ENCODE assay signal across 26 mouse cellular contexts in the genomic region with DNA sequence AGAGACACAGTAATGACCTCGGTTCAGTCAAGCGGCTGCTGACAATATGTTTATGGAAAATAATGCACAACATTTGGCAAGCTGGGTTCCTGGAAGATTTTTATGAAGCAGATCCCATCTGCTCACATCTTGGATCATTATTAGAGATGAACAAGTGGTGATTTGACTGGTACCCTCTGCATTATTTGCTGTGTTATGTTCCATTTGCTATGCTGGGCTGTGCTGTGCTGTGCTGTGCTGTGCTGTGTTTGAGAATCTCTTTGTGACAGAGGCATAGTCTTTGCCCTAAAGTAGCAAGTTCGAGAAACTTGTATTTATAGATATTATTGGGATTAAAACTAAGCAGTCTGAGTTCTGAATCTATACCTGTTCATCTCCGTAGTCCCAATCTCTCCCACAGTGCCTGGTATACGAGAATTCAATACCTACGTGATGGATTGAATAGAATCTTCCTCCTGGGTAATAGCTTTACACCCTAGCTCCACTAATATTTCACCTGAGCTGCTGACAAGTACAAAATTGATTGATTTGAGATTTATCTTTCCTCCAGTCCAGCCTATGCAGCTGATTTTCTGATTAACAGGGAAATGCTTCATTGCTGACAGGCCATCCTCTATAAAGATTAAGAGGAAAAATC. TPM values are rescaled to one million over a fixed set of nuclear protein-coding genes. Genes with fewer than 3 reads are reported as not detected.
DNase-seq lines count a peak whose midpoint lies in the region; ATAC-seq and TF ChIP-seq lines count a peak whose summit lies in the region.
"Had no signal": no experiment of that assay in that cellular context is flagged by ENCODE, and none has a peak within 500 bp of the region (broad histone marks: within the 10 kb centered on the region; RNA-seq: fewer than 3 reads in every experiment).

No protein-coding gene starts in this region.

- ATAC-seq in forebrain, embryonic 13.5 days = 0 out of 2 replicates have a peak, but pooled peaks have one; percentile 43
- ATAC-seq in hindbrain, embryonic 14.5 days (ENCODE audit: low FRiP score) = peak; percentile 44; the same call in 1 of the 2 replicates
- no peak for ATAC-seq in hindbrain, embryonic 12.5 days (ENCODE audit: low FRiP score)
- 0 out of 2 replicates have a peak, but pooled peaks have one; percentile 45 for ATAC-seq in hindbrain, postnatal 0 days
- ATAC-seq in neural tube, embryonic 14.5 days (ENCODE audit: low read depth) = peak; percentile 59
- ATAC-seq: CD4-positive, CD25-positive, alpha-beta regulatory T cell, adult 4 months; intestine, embryonic 15.5 days; liver, embryonic 12.5 days; liver, postnatal 0 days had no signal

- H3K27me3 ChIP-seq in forebrain, embryonic 13.5 days = no peaks in the 10 kb centered on the region
- no peaks in the 10 kb centered on the region for H3K27me3 ChIP-seq in forebrain, embryonic 10.5 days (ENCODE audit: poor library complexity, severe bottlenecking)
- no peaks in the 10 kb centered on the region for H3K27me3 ChIP-seq in hindbrain, embryonic 14.5 days (ENCODE audit: control insufficient read depth, insufficient read depth, low read length)
- no peaks in the 10 kb centered on the region for H3K27me3 ChIP-seq in hindbrain, embryonic 12.5 days
- H3K27me3 ChIP-seq in hindbrain, postnatal 0 days (ENCODE audit: insufficient read depth, low read length) = no peaks in the 10 kb centered on the region
- H3K27me3 ChIP-seq in neural tube, embryonic 14.5 days (ENCODE audit: control insufficient read depth, insufficient read depth, low read length) = no peaks in the 10 kb centered on the region
- H3K27me3 ChIP-seq: hindbrain, embryonic 15.5 days; intestine, embryonic 15.5 days; liver, embryonic 12.5 days; megakaryocyte, embryonic 14.5 days; midbrain, embryonic 12.5 days had no signal

- no peak for DNase-seq in forebrain, embryonic 10.5 days (ENCODE audit: extremely low spot score, low spot score)
- peak; percentile 29 for DNase-seq in hindbrain, embryonic 14.5 days (ENCODE audit: low spot score)
- DNase-seq in hindbrain, postnatal 0 days (ENCODE audit: low spot score) = no peak
- DNase-seq in T-cell, adult 2 months (ENCODE audit: low spot score) = no peak
- DNase-seq: adrenal gland, postnatal 25 days; gastrocnemius, postnatal 14 days; heart, postnatal 14 days; kidney, adult 8-10 months; kidney, postnatal 10 days; layer of hippocampus, postnatal 36 days; left cerebral cortex, postnatal 4 days; liver, postnatal 0 days; lung, postnatal 4 days; retina, postnatal 1 day; right cerebral cortex, postnatal 14 days; thymus, postnatal 4 days had no signal

- H3K4me2 ChIP-seq in forebrain, embryonic 13.5 days = no peak overlapping the region
- H3K4me2 ChIP-seq in hindbrain, embryonic 14.5 days (replicated peaks) = no peak overlapping the region
- H3K4me2 ChIP-seq in hindbrain, embryonic 12.5 days (replicated peaks) = no peak overlapping the region
- no peak overlapping the region for H3K4me2 ChIP-seq in hindbrain, postnatal 0 days (ENCODE audit: low read depth, low read length)
- no peak overlapping the region for H3K4me2 ChIP-seq in neural tube, embryonic 14.5 days (ENCODE audit: low read depth, low read length)
- H3K4me2 ChIP-seq: hindbrain, embryonic 15.5 days; intestine, embryonic 15.5 days; liver, embryonic 12.5 days; midbrain, embryonic 12.5 days had no signal

- H3K4me1 ChIP-seq in forebrain, embryonic 13.5 days = no peaks in the 10 kb centered on the region
- H3K4me1 ChIP-seq in forebrain, embryonic 10.5 days = no peaks in the 10 kb centered on the region
- H3K4me1 ChIP-seq in hindbrain, embryonic 14.5 days (replicated peaks; ENCODE audit: control insufficient read depth, insufficient read depth, low read length) = no peaks in the 10 kb centered on the region
- no peaks in the 10 kb centered on the region for H3K4me1 ChIP-seq in hindbrain, embryonic 12.5 days
- H3K4me1 ChIP-seq in hindbrain, postnatal 0 days (ENCODE audit: insufficient read depth, low read length) = no peaks in the 10 kb centered on the region
- no peaks in the 10 kb centered on the region for H3K4me1 ChIP-seq in neural tube, embryonic 14.5 days (ENCODE audit: control insufficient read depth, insufficient read depth, low read length)
- H3K4me1 ChIP-seq: hindbrain, embryonic 15.5 days; intestine, embryonic 15.5 days; liver, embryonic 12.5 days; megakaryocyte, embryonic 14.5 days; midbrain, embryonic 12.5 days had no signal

- no peak overlapping the region for H3K9ac ChIP-seq in forebrain, embryonic 13.5 days
- no peak overlapping the region for H3K9ac ChIP-seq in hindbrain, embryonic 14.5 days
- H3K9ac ChIP-seq in hindbrain, embryonic 12.5 days = no peak overlapping the region
- no peak overlapping the region for H3K9ac ChIP-seq in hindbrain, postnatal 0 days (replicated peaks; ENCODE audit: low read length)
- no peak overlapping the region for H3K9ac ChIP-seq in neural tube, embryonic 14.5 days (replicated peaks; ENCODE audit: low read depth, low read length)
- H3K9ac ChIP-seq: hindbrain, embryonic 15.5 days; intestine, embryonic 15.5 days; liver, embryonic 12.5 days; liver, postnatal 0 days; midbrain, embryonic 12.5 days had no signal

- no peak overlapping the region for H3K27ac ChIP-seq in forebrain, embryonic 13.5 days
- H3K27ac ChIP-seq in forebrain, embryonic 10.5 days = no peak overlapping the region
- H3K27ac ChIP-seq in hindbrain, embryonic 14.5 days = no peak overlapping the region
- H3K27ac ChIP-seq in hindbrain, embryonic 12.5 days = no peak overlapping the region
- no peak overlapping the region for H3K27ac ChIP-seq in hindbrain, postnatal 0 days
- no peak overlapping the region for H3K27ac ChIP-seq in neural tube, embryonic 14.5 days (ENCODE audit: low read depth, low read length)
- H3K27ac ChIP-seq: hindbrain, embryonic 15.5 days; intestine, embryonic 15.5 days; liver, embryonic 12.5 days; midbrain, embryonic 12.5 days had no signal

- H3K9me3 ChIP-seq in forebrain, embryonic 13.5 days (replicated peaks) = no peaks in the 10 kb centered on the region
- H3K9me3 ChIP-seq in forebrain, embryonic 10.5 days = no peaks in the 10 kb centered on the region
- H3K9me3 ChIP-seq in hindbrain, embryonic 14.5 days (ENCODE audit: control insufficient read depth, low read length) = no peaks in the 10 kb centered on the region
- no peaks in the 10 kb centered on the region for H3K9me3 ChIP-seq in hindbrain, embryonic 12.5 days (replicated peaks)
- H3K9me3 ChIP-seq in hindbrain, postnatal 0 days (ENCODE audit: low read length) = no peaks in the 10 kb centered on the region
- H3K9me3 ChIP-seq in neural tube, embryonic 14.5 days (ENCODE audit: control insufficient read depth, low read length) = no peaks in the 10 kb centered on the region
- H3K9me3 ChIP-seq: hindbrain, embryonic 15.5 days; intestine, embryonic 15.5 days; liver, embryonic 12.5 days; megakaryocyte, embryonic 14.5 days; midbrain, embryonic 12.5 days had no signal

- TF ChIP-seq CTCF in hindbrain, postnatal 0 days (IDR thresholded peaks at IDR 0.05; ENCODE audit: low read depth) = no peak

- H3K4me3 ChIP-seq in forebrain, embryonic 13.5 days = no peak overlapping the region
- H3K4me3 ChIP-seq in forebrain, embryonic 10.5 days = no peak overlapping the region
- no peak overlapping the region for H3K4me3 ChIP-seq in hindbrain, embryonic 14.5 days (replicated peaks; ENCODE audit: low read length)
- H3K4me3 ChIP-seq in hindbrain, embryonic 12.5 days = no peak overlapping the region
- no peak overlapping the region for H3K4me3 ChIP-seq in hindbrain, postnatal 0 days (ENCODE audit: low read length)
- H3K4me3 ChIP-seq in neural tube, embryonic 14.5 days (ENCODE audit: low read depth, low read length) = no peak overlapping the region
- H3K4me3 ChIP-seq: erythroblast, embryonic 14.5 days; hindbrain, embryonic 15.5 days; intestine, embryonic 15.5 days; liver, embryonic 12.5 days; megakaryocyte, embryonic 14.5 days; midbrain, embryonic 12.5 days had no signal

- no peaks in the 10 kb centered on the region for H3K36me3 ChIP-seq in forebrain, embryonic 13.5 days (ENCODE audit: poor library complexity, severe bottlenecking)
- no peaks in the 10 kb centered on the region for H3K36me3 ChIP-seq in forebrain, embryonic 10.5 days (replicated peaks)
- H3K36me3 ChIP-seq in hindbrain, embryonic 14.5 days (replicated peaks; ENCODE audit: control insufficient read depth, insufficient read depth) = no peaks in the 10 kb centered on the region
- no peaks in the 10 kb centered on the region for H3K36me3 ChIP-seq in hindbrain, embryonic 12.5 days
- no peaks in the 10 kb centered on the region for H3K36me3 ChIP-seq in hindbrain, postnatal 0 days (ENCODE audit: insufficient read depth, low read length)
- no peaks in the 10 kb centered on the region for H3K36me3 ChIP-seq in neural tube, embryonic 14.5 days (ENCODE audit: control insufficient read depth, insufficient read depth, low read length)
- H3K36me3 ChIP-seq: hindbrain, embryonic 15.5 days; intestine, embryonic 15.5 days; liver, embryonic 12.5 days; midbrain, embryonic 12.5 days had no signal

- WGBS in forebrain, embryonic 13.5 days = 79% methylated on average over 6 of the region's 6 CpGs
- 89% methylated on average over 6 of the region's 6 CpGs for WGBS in forebrain, embryonic 10.5 days
- WGBS in hindbrain, embryonic 14.5 days = 69% methylated on average over 6 of the region's 6 CpGs
- WGBS in hindbrain, embryonic 12.5 days = 77% methylated on average over 6 of the region's 6 CpGs
- WGBS in hindbrain, postnatal 0 days = 69% methylated on average over 6 of the region's 6 CpGs
- WGBS in neural tube, embryonic 14.5 days = 64% methylated on average over 6 of the region's 6 CpGs

RNA-seq across cellular contexts. Expression of gene Gstcd, which starts 52.8 kb away (rescaled TPM):
- 6.6 and 6.7 TPM in 2 replicates for polyA plus RNA-seq in forebrain, embryonic 13.5 days (2015; fragmentation: Nextera tagmentation; extraction: Ambion mirVana)
- polyA plus RNA-seq in forebrain, embryonic 10.5 days (2016; fragmentation: Nextera tagmentation; extraction: Ambion mirVana) = 8.8 and 10.0 TPM in 2 replicates
- polyA plus RNA-seq in hindbrain, embryonic 14.5 days (2014; fragmentation: Nextera tagmentation; extraction: Ambion mirVana) = 3.8 and 4.6 TPM in 2 replicates
- 7.9 and 8.2 TPM in 2 replicates for polyA plus RNA-seq in hindbrain, embryonic 12.5 days (2016; fragmentation: Nextera tagmentation; extraction: Ambion mirVana)
- 7.4 and 8.6 TPM in 2 replicates for total RNA-seq in hindbrain, postnatal 0 days (2014; rRNA removed)
- polyA plus RNA-seq in hindbrain, postnatal 0 days (2015; fragmentation: Nextera tagmentation; extraction: Ambion mirVana) = 2.3 and 3.3 TPM in 2 replicates
- polyA plus RNA-seq in neural tube, embryonic 14.5 days (2014; fragmentation: Nextera tagmentation; extraction: Ambion mirVana) = 3.6 and 4.1 TPM in 2 replicates

RNA-seq across cellular contexts. Expression of gene Ints12, which starts 53.0 kb away (rescaled TPM):
- 21.3 and 22.7 TPM in 2 replicates for polyA plus RNA-seq in forebrain, embryonic 13.5 days (2015; fragmentation: Nextera tagmentation; extraction: Ambion mirVana)
- 23.7 and 24.5 TPM in 2 replicates for polyA plus RNA-seq in forebrain, embryonic 10.5 days (2016; fragmentation: Nextera tagmentation; extraction: Ambion mirVana)
- 17.6 and 18.2 TPM in 2 replicates for polyA plus RNA-seq in hindbrain, embryonic 14.5 days (2014; fragmentation: Nextera tagmentation; extraction: Ambion mirVana)
- polyA plus RNA-seq in hindbrain, embryonic 12.5 days (2016; fragmentation: Nextera tagmentation; extraction: Ambion mirVana) = 23.5 and 25.9 TPM in 2 replicates
- total RNA-seq in hindbrain, postnatal 0 days (2014; rRNA removed) = 10.0 and 12.8 TPM in 2 replicates
- 9.6 and 10.2 TPM in 2 replicates for polyA plus RNA-seq in hindbrain, postnatal 0 days (2015; fragmentation: Nextera tagmentation; extraction: Ambion mirVana)
- 16.6 and 20.6 TPM in 2 replicates for polyA plus RNA-seq in neural tube, embryonic 14.5 days (2014; fragmentation: Nextera tagmentation; extraction: Ambion mirVana)
